Mouse (Mus musculus) C2C12 (cell line): Measurements from ENCODE around the gene Adgrd1.

Experiments used
- CTCF ChIP-seq: IDR thresholded peaks from one replicate; pipeline ENCODE4 v1.5.1; 2011; ENCODE audit not compliant: control insufficient read depth, insufficient read depth, insufficient read length
- MYOD1 ChIP-seq: IDR thresholded peaks from one replicate; pipeline ENCODE4 v1.6.1; 2011; ENCODE audit warnings: low read depth; ENCODE audit not compliant: control insufficient read depth, insufficient read length
- USF1 ChIP-seq: IDR thresholded peaks from one replicate; pipeline ENCODE4 v1.6.1; 2011; ENCODE audit warnings: low read depth, mild to moderate bottlenecking, control low read depth, moderate library complexity

- no peak for TF ChIP-seq CTCF
- no peak for TF ChIP-seq MYOD1
- TF ChIP-seq USF1 = no peak
Measured at GRCm38 (mm10) chr5:129121654-129122285, 25.2 kb downstream of the Adgrd1 start.
